29 mouse cellular contexts compared by ENCODE assay signal in genomic region chr14:23358776-23359175, GRCm38 (mm10).
"Had no signal": no experiment of that assay in that cellular context is flagged by ENCODE, and none has a peak within 500 bp of the region (broad histone marks: within the 10 kb centered on the region; RNA-seq: fewer than 3 reads in every experiment).

No protein-coding gene starts in this region.

- H3K27me3 ChIP-seq: embryonic facial prominence, embryonic 12.5 days; embryonic facial prominence, embryonic 13.5 days; embryonic facial prominence, embryonic 15.5 days; forebrain, embryonic 15.5 days had no signal

- DNase-seq: cerebellum, adult 2 months; cerebellum, adult 8-10 months; cerebellum, adult 9-10 months; cerebellum, adult 9-11 months; cerebellum, postnatal 10 days; cerebellum, postnatal 14 days; cerebellum, postnatal 25 days; cerebellum, postnatal 36 days; embryo, embryonic 11 days; forebrain, postnatal 0 days; gastrocnemius, adult 2 months; gastrocnemius, postnatal 10 days; gastrocnemius, postnatal 14 days; gastrocnemius, postnatal 25 days; gastrocnemius, postnatal 36 days; heart, adult 11 months; heart, adult 18-20 months; heart, adult 2 months had no signal

- H3K36me3 ChIP-seq: embryonic facial prominence, embryonic 10.5 days; embryonic facial prominence, embryonic 12.5 days; embryonic facial prominence, embryonic 13.5 days; embryonic facial prominence, embryonic 15.5 days; forebrain, embryonic 10.5 days; forebrain, embryonic 12.5 days; forebrain, embryonic 15.5 days had no signal

- H3K27ac ChIP-seq: embryonic facial prominence, embryonic 10.5 days; embryonic facial prominence, embryonic 12.5 days; embryonic facial prominence, embryonic 13.5 days; embryonic facial prominence, embryonic 15.5 days; forebrain, embryonic 10.5 days; forebrain, embryonic 12.5 days; forebrain, embryonic 13.5 days; forebrain, embryonic 15.5 days; gastrocnemius, adult 2 months; heart, adult 2 months had no signal

- H3K4me3 ChIP-seq: embryonic facial prominence, embryonic 10.5 days; embryonic facial prominence, embryonic 12.5 days; embryonic facial prominence, embryonic 13.5 days; embryonic facial prominence, embryonic 15.5 days; erythroblast, embryonic 14.5 days; forebrain, embryonic 10.5 days; forebrain, embryonic 12.5 days; forebrain, embryonic 13.5 days; forebrain, embryonic 15.5 days; gastrocnemius, adult 2 months; heart, adult 2 months had no signal

- H3K9me3 ChIP-seq: embryonic facial prominence, embryonic 10.5 days; embryonic facial prominence, embryonic 12.5 days; embryonic facial prominence, embryonic 13.5 days; embryonic facial prominence, embryonic 15.5 days; forebrain, embryonic 10.5 days; forebrain, embryonic 12.5 days; forebrain, embryonic 13.5 days; forebrain, embryonic 15.5 days had no signal

- ATAC-seq: forebrain, embryonic 13.5 days; forebrain, embryonic 14.5 days; forebrain, embryonic 15.5 days; forebrain, embryonic 16.5 days; forebrain, postnatal 0 days had no signal

- H3K9ac ChIP-seq: embryonic facial prominence, embryonic 12.5 days; embryonic facial prominence, embryonic 13.5 days; embryonic facial prominence, embryonic 15.5 days; forebrain, embryonic 12.5 days; forebrain, embryonic 13.5 days; forebrain, embryonic 15.5 days; forebrain, postnatal 0 days had no signal

- H3K4me1 ChIP-seq: forebrain, embryonic 15.5 days had no signal

- H3K4me2 ChIP-seq: embryonic facial prominence, embryonic 12.5 days; embryonic facial prominence, embryonic 13.5 days; embryonic facial prominence, embryonic 15.5 days; forebrain, embryonic 12.5 days; forebrain, embryonic 13.5 days; forebrain, embryonic 15.5 days had no signal
